Mouse (Mus musculus) monocyte, adult 2 months (primary cell): ENCODE results near the gene Gm15557.
A peak's percentile ranks its signal among the peaks of the same experiment; 100 is the strongest.

Experiments used
- DNase-seq, 2 experiments: peaks; one replicate each; pipeline ENCODE4 v3.0.0; 2022; ENCODE audit warnings: low spot score in 2 of 2, low read depth in 1 of 2

The Gm15557 gene

GRCm38 (mm10) chr2:155949362-155949761, 8.8 kb downstream of the Gm15557 start:
- no peak for DNase-seq

GRCm38 (mm10) chr2:155952006-155952405, 11.5 kb downstream of the Gm15557 start:
- no peak for DNase-seq

GRCm38 (mm10) chr2:155956134-155957059, 15.9 kb downstream of the Gm15557 start, which contains the start of gene Cep250:
Gene Cep250, plus strand, starts transcription at chr2:155956458.
- peak; percentile 78 to 87 for DNase-seq

GRCm38 (mm10) chr2:155959981-155960380, 19.5 kb downstream of the Gm15557 start:
- no peak for DNase-seq

GRCm38 (mm10) chr2:155961862-155962261, 21.3 kb downstream of the Gm15557 start:
- DNase-seq = no peak

- DNase-seq = no peak
Observed at GRCm38 (mm10) chr2:155962991-155963390, 22.5 kb downstream of the Gm15557 start.

GRCm38 (mm10) chr2:155973348-155973747, 32.8 kb downstream of the Gm15557 start:
- no peak for DNase-seq

- DNase-seq = no peak
Observed at GRCm38 (mm10) chr2:155974087-155974731, 33.7 kb downstream of the Gm15557 start.

GRCm38 (mm10) chr2:155979328-155979991, 38.9 kb downstream of the Gm15557 start:
- peak; percentile 34 to 60 for DNase-seq

- DNase-seq = no peak
Observed at GRCm38 (mm10) chr2:155985776-155986175, 45.2 kb downstream of the Gm15557 start.

GRCm38 (mm10) chr2:155987131-155987530, 46.6 kb downstream of the Gm15557 start:
- DNase-seq = no peak

GRCm38 (mm10) chr2:155989085-155989484, 48.6 kb downstream of the Gm15557 start:
- DNase-seq = no peak

GRCm38 (mm10) chr2:155991151-155991550, 50.6 kb downstream of the Gm15557 start:
- no peak for DNase-seq

- no peak for DNase-seq
Observed at GRCm38 (mm10) chr2:155991863-155992321, 51.4 kb downstream of the Gm15557 start.
